Mouse (Mus musculus) hindbrain, embryonic 16.5 days (tissue): ENCODE measurements at regions not wholly inside any gene's neighbourhood (a gene's known extent, or its start where the extent isn't known, plus 50 kb on each side); places are given as distances from the start of the nearest gene placed in this dataset.
A peak's percentile ranks its signal among the peaks of the same experiment; 100 is the strongest.

Experiments
- ATAC-seq: fragments of 200-750 bp; cut with Nextera tagmentation; 2 replicates; pipeline ENCODE4 v1.8.0; 2017; ENCODE audit warnings: moderate TSS enrichment, moderate library complexity
- H3K27ac ChIP-seq: fragments of 300-500 bp; sonication (generic); 2 replicates; pipeline ENCODE4 v1.5.1; 2014; ENCODE audit warnings: low read depth, mild to moderate bottlenecking, control low read depth, low read length, moderate library complexity
- H3K27me3 ChIP-seq: fragments of 300-500 bp; sonication (generic); replicated peaks from 2 replicates; pipeline ENCODE4 v1.6.1; 2014; ENCODE audit warnings: low read length; ENCODE audit not compliant: control insufficient read depth, insufficient read depth
- H3K36me3 ChIP-seq: fragments of 300-500 bp; sonication (generic); 2 replicates; pipeline ENCODE4 v1.6.1; 2014; ENCODE audit warnings: mild to moderate bottlenecking, low read length, moderate library complexity, mixed read lengths; ENCODE audit not compliant: control insufficient read depth, insufficient read depth
- H3K4me1 ChIP-seq: fragments of 300-500 bp; sonication (generic); 2 replicates; pipeline ENCODE4 v1.6.1; 2014; ENCODE audit warnings: low read depth, low read length; ENCODE audit not compliant: control insufficient read depth, insufficient read depth
- H3K4me2 ChIP-seq: fragments of 300-500 bp; sonication (generic); 2 replicates; pipeline ENCODE4 v1.6.1; 2014; ENCODE audit warnings: mild to moderate bottlenecking, low read length, control low read depth, moderate library complexity
- H3K4me3 ChIP-seq: fragments of 300-500 bp; sonication (generic); 2 replicates; pipeline ENCODE4 v1.5.1; 2014; ENCODE audit warnings: mild to moderate bottlenecking, low read length, control low read depth, moderate library complexity
- H3K9ac ChIP-seq: fragments of 300-500 bp; sonication (generic); 2 replicates; pipeline ENCODE4 v1.6.1; 2014; ENCODE audit warnings: low read depth, mild to moderate bottlenecking, control low read depth, low read length, moderate library complexity
- H3K9me3 ChIP-seq: fragments of 300-500 bp; sonication (generic); 2 replicates; pipeline ENCODE4 v1.6.1; 2014; ENCODE audit warnings: mild to moderate bottlenecking, low read length, moderate library complexity; ENCODE audit not compliant: control insufficient read depth
- WGBS: fragments of 180-500 bp; shearing (Covaris S2); extraction: QIAGEN DNeasy Blood & Tissue Kit; methylation state at CpG from one replicate; pipeline ENCODE4 v1.1.7; 2014; 5-methylcytosine and 5-hydroxymethylcytosine counted together

DNA sequence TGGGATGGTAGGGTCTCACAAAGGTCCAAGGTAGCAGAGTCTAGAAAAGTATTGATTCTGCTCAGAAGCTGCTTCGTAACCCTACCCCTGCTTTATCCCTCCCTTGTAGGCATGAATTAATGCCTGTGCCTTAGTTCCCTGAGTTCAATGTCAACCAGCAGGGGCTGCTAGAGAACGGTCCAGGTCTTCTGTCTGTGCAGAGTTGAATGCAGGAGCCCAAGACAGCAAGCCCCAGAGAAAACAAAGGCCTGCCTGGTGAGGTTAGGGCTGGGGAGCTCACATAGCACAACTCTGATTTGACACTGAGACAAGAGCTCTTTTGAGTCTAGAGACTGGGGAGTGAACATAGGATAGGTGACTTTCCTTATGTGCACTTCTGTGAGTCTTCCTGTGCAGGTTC, 56.6 kb downstream of the Olig3 start:
- ATAC-seq = no peak
- H3K9me3 ChIP-seq = no peaks in the 10 kb centered on the region
- H3K36me3 ChIP-seq = no peaks in the 10 kb centered on the region
- H3K27me3 ChIP-seq = peaks cover 2% of the 10 kb centered on the region; the same call in 1 of the 2 replicates
- H3K4me3 ChIP-seq = no peak overlapping the region
- no peak overlapping the region for H3K27ac ChIP-seq
- H3K4me2 ChIP-seq = no peak overlapping the region
- H3K4me1 ChIP-seq = no peaks in the 10 kb centered on the region
- no peak overlapping the region for H3K9ac ChIP-seq
- 53% methylated on average over 2 of the region's 2 CpGs for WGBS

DNA sequence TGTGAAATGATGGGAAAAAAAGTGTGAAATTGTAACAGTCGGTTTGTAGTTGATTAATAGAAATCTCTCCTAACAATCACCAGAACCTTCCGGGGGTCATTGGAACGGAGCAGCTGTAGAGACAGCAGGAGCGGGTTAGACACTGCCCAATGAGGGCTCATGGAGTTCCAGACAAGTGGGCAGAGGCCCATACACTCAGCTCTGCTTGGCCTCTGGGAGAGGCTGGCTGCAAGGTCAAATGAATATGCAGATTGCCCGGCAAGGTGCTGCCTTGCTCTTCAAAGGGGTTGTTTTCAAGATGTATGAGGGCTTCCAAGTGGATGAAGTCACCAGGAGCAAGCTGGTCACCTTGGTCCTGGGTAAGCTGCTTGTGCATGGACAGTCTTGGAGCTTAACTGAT, 57.6 kb downstream of the Olig3 start:
- no peak overlapping the region for H3K4me2 ChIP-seq
- H3K36me3 ChIP-seq = no peaks in the 10 kb centered on the region
- no peak overlapping the region for H3K27ac ChIP-seq
- H3K27me3 ChIP-seq = peaks cover 2% of the 10 kb centered on the region; the same call in 1 of the 2 replicates
- H3K9ac ChIP-seq = no peak overlapping the region
- no peak overlapping the region for H3K4me3 ChIP-seq
- no peaks in the 10 kb centered on the region for H3K4me1 ChIP-seq
- 0 out of 2 replicates have a peak, but pooled peaks have one; percentile 52 for ATAC-seq
- WGBS = 18% methylated on average over 5 of the region's 5 CpGs
- no peaks in the 10 kb centered on the region for H3K9me3 ChIP-seq

DNA sequence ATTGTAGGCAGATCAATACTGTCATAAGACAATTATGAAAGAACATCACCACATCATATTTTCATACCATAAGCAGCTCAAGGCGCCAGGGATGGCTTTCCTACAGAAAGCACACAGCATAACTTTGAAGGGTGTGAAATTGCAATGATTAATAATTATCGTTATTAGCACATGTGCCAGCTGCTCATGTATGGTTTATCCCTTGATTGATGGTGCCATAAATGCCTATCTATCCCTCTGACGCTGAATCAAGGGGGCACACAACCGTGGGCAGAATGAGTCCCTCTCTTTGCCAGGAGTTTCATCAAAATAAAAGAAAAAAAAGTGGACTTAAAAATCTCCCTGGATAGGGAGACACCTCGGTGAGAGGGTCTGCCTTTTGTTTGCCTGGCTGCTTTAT, 58.5 kb downstream of the Olig3 start:
- no peak for ATAC-seq
- H3K36me3 ChIP-seq = no peaks in the 10 kb centered on the region
- no peak overlapping the region for H3K9ac ChIP-seq
- WGBS = 22% methylated on average over 5 of the region's 5 CpGs
- H3K27ac ChIP-seq = no peak overlapping the region
- H3K4me1 ChIP-seq = no peaks in the 10 kb centered on the region
- no peak overlapping the region for H3K4me2 ChIP-seq
- H3K9me3 ChIP-seq = peaks cover 3% of the 10 kb centered on the region; the same call in 1 of the 2 replicates
- no peak overlapping the region for H3K4me3 ChIP-seq
- H3K27me3 ChIP-seq = peaks cover 2% of the 10 kb centered on the region; the same call in 1 of the 2 replicates

- Histone ChIP-seq H3K4me2 (no peak overlapping the region), H3K9me3 (peaks cover 3% of the 10 kb centered on the region; the same call in 1 of the 2 replicates), H3K4me1 (no peaks in the 10 kb centered on the region), H3K36me3 (no peaks in the 10 kb centered on the region), H3K27me3 (no peaks in the 10 kb centered on the region; the same call in 1 of the 2 replicates), H3K4me3 (no peak overlapping the region), H3K9ac (no peak overlapping the region), H3K27ac (no peak overlapping the region)
- no peak for ATAC-seq
- 38% methylated on average over 1 of the region's 1 CpGs for WGBS
These were observed 67.7 kb downstream of the Olig3 start for GRCm38 (mm10) chr10:19424030-19424429.

- no peaks in the 10 kb centered on the region; the same call in 1 of the 2 replicates for H3K27me3 ChIP-seq
- no peak overlapping the region for H3K4me2 ChIP-seq
- H3K27ac ChIP-seq = no peak overlapping the region
- ATAC-seq = peak; percentile 45; the same call in 1 of the 2 replicates
- H3K4me1 ChIP-seq = no peaks in the 10 kb centered on the region
- no peaks in the 10 kb centered on the region for H3K36me3 ChIP-seq
- 54% methylated on average over 3 of the region's 3 CpGs for WGBS
- no peak overlapping the region for H3K9ac ChIP-seq
- no peak overlapping the region for H3K4me3 ChIP-seq
- H3K9me3 ChIP-seq = no peaks in the 10 kb centered on the region
These were observed 68.6 kb downstream of the Olig3 start for GRCm38 (mm10) chr10:19424961-19425360.

DNA sequence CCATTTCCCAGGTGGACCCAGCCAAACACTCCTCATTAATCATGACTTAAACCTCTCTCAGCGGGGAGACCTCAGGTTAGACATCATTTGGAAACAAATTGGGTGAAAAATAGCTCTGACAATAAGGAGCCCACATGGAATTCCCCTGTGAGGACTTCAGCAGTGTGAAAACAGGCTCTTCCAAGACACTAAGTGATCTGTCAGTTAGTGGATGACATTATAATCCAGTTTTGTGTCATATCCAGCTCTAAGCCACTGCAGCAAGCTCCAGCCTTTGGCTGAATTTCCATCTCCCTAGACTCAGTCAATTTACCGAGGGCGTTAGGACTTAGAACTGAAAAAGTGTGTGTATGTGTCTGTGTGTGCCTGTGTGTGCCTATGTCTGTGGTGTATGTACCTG, 70.5 kb downstream of the Olig3 start:
- Histone ChIP-seq H3K27ac (no peak overlapping the region), H3K9me3 (no peaks in the 10 kb centered on the region), H3K4me2 (no peak overlapping the region), H3K4me1 (no peaks in the 10 kb centered on the region), H3K4me3 (no peak overlapping the region), H3K36me3 (no peaks in the 10 kb centered on the region), H3K9ac (no peak overlapping the region), H3K27me3 (no peaks in the 10 kb centered on the region; the same call in 1 of the 2 replicates)
- peak; percentile 64 for ATAC-seq
- WGBS = 52% methylated on average over 3 of the region's 3 CpGs

DNA sequence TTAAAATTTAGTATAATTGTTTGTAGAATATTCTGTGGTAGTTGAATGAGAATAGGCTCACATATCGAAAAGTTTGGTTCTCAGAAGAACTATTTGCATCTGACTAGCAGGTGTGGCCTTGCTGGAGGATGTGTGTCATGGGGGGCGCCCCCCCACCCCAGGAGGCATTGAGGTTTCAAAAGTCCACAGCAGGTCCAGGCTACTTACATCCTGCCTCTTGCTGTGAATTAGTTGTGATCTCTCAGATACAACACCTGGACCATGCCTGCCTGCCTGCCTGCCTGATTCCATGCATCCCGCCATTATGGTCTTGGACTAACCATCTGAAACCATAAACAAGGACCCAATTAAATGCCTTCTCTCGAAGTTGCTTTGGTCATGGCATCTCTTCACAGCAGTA, 76.2 kb downstream of the Olig3 start:
- no peaks in the 10 kb centered on the region for H3K36me3 ChIP-seq
- no peak overlapping the region for H3K27ac ChIP-seq
- WGBS = 89% methylated on average over 4 of the region's 4 CpGs
- no peak overlapping the region for H3K4me3 ChIP-seq
- no peak for ATAC-seq
- no peak overlapping the region for H3K4me2 ChIP-seq
- no peak overlapping the region for H3K9ac ChIP-seq
- no peaks in the 10 kb centered on the region for H3K4me1 ChIP-seq
- H3K9me3 ChIP-seq = no peaks in the 10 kb centered on the region
- no peaks in the 10 kb centered on the region for H3K27me3 ChIP-seq

DNA sequence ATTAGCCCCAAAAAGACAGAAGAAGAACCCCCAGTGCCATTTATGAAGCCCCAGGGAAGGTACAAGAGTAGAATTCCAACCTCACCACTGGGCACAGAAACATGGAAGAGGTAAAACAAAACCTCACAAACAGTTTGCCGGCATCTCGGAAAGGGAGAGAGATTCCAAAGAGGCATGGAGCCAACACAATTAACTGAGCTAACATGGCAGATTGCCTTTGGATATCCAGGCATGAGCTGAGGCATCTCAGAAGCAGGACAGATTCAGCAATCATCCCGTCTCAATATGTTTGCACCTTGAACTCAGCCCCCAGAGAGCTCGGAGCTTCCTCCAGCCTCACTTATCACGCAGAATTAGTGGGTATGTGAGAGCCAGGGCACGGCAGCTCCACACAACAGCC, 78.3 kb downstream of the Olig3 start:
- WGBS = 71% methylated on average over 6 of the region's 6 CpGs
- no peaks in the 10 kb centered on the region for H3K36me3 ChIP-seq
- H3K27me3 ChIP-seq = no peaks in the 10 kb centered on the region

GRCm38 (mm10) chr10:19441807-19442206, 85.5 kb downstream of the Olig3 start:
- H3K4me1 ChIP-seq = peaks cover 3% of the 10 kb centered on the region; the same call in 1 of the 2 replicates
- no peaks in the 10 kb centered on the region for H3K36me3 ChIP-seq
- WGBS = 9% methylated on average over 12 of the region's 12 CpGs
- no peaks in the 10 kb centered on the region for H3K9me3 ChIP-seq
- H3K4me3 ChIP-seq = no peak overlapping the region
- no peak for ATAC-seq
- H3K27ac ChIP-seq = no peak overlapping the region
- H3K4me2 ChIP-seq = no peak overlapping the region
- peaks cover 14% of the 10 kb centered on the region for H3K27me3 ChIP-seq
- H3K9ac ChIP-seq = no peak overlapping the region

More for the DNA sequence above, 78.3 kb downstream of the Olig3 start:
- Histone ChIP-seq H3K27ac (no peak overlapping the region), H3K4me2 (no peak overlapping the region), H3K9ac (no peak overlapping the region), H3K9me3 (no peaks in the 10 kb centered on the region), H3K4me1 (no peaks in the 10 kb centered on the region), H3K4me3 (no peak overlapping the region)
- no peak for ATAC-seq

DNA sequence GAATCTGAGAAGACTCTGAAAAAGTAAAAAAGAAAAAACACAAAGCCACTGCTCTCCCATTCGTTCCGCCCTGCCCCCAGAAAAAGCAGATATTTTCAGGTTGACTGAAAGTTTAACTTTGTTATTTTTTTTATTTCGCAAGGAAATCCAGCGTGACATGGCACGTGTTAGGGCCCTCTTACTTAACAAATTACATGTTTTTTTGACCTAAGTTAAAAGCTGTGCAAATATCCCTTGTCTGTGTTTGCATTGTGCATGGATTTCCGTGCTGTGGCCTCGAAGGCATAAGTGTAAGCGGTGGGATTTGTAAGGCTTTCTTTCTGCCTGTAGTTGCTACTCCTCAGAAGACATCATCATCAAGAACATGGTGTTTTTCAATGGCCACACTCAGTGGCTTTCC, 87.2 kb downstream of the Olig3 start:
- 24% methylated on average over 8 of the region's 8 CpGs for WGBS
- peaks cover 14% of the 10 kb centered on the region for H3K27me3 ChIP-seq

More for the DNA sequence above, 87.2 kb downstream of the Olig3 start:
- Histone ChIP-seq H3K4me1 (peaks cover 3% of the 10 kb centered on the region; the same call in 1 of the 2 replicates), H3K27ac (no peak overlapping the region), H3K4me2 (no peak overlapping the region), H3K4me3 (no peak overlapping the region), H3K9me3 (no peaks in the 10 kb centered on the region), H3K9ac (no peak overlapping the region), H3K36me3 (no peaks in the 10 kb centered on the region)
- ATAC-seq = no peak
